Mouse (Mus musculus): ENCODE data around the gene Slc7a4. TPM values are rescaled to one million over a fixed set of nuclear protein-coding genes. Genes with fewer than 3 reads are reported as not detected.
"Not testable (repeated sequence)": the region's sequence is repeated elsewhere in the genome, so short reads cannot be mapped to it uniquely, and the experiment has no call there.

The Slc7a4 gene
- polyA plus RNA-seq, 1 experiment from 2014 or later: 5.4 TPM

DNA sequence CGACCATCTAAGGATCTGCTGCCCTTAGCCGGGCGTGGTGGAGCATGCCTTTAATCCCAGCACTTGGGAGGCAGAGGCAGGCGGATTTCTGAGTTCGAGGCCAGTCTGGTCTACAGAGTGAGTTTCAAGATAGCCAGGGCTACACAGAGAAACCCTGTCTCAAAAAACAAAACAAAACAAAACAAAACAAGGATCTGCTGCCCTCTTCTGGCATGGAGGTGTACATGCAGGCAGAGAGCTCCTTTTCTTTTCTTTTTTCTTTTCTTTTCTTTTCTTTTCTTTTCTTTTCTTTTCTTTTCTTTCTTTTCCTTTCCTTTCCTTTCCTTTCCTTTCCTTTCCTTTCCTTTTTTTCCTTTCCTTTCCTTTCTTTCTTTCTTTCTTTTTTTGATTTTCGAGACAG lies 31.7 kb upstream of the Slc7a4 start:
- H3K4me2 ChIP-seq; H3K4me1 ChIP-seq (ENCODE audit: control insufficient read depth, insufficient read depth, low read length); H3K27ac ChIP-seq (ENCODE audit: low read depth, low read length); ATAC-seq (replicated peaks; ENCODE audit: insufficient number of reproducible peaks, low FRiP score, low TSS enrichment); H3K4me3 ChIP-seq (ENCODE audit: low read depth, low read length); H3K9ac ChIP-seq (ENCODE audit: low read depth, low read length); H3K36me3 ChIP-seq (ENCODE audit: control insufficient read depth, insufficient read depth, low read length); H3K27me3 ChIP-seq (ENCODE audit: control insufficient read depth, insufficient read depth, low read length); H3K9me3 ChIP-seq (replicated peaks; ENCODE audit: control insufficient read depth, low read length): not testable (repeated sequence)
- WGBS (ENCODE audit: insufficient replicate concordance): 85% methylated on average over 6 of the region's 6 CpGs

DNA sequence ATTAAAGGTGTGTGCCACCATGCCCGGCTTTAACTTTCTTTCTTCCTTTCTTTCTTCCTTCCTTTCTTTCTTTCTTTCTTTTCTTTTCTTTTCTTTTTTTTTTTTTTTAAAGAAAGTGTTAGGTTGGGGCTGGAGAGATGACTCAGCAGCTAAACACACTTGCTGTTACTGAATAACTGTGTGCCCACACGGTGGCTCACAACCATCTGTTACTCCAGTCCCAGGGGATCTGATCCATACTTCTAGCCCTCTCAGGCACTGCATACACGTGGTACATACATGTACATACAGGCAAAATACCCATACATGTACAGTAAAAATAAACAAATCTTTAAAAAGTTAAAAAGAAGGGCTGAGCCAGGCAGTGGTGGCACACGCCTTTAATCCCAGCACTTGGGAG lies 28.4 kb upstream of the Slc7a4 start:
- no peak for ATAC-seq (replicated peaks; ENCODE audit: insufficient number of reproducible peaks, low FRiP score, low TSS enrichment)
- no peak overlapping the region for H3K4me3 ChIP-seq (ENCODE audit: low read depth, low read length)
- H3K4me2 ChIP-seq: no peak overlapping the region
- WGBS (ENCODE audit: insufficient replicate concordance): 70% methylated on average over 4 of the region's 4 CpGs
- H3K27me3 ChIP-seq (ENCODE audit: control insufficient read depth, insufficient read depth, low read length): no peaks in the 10 kb centered on the region
- no peak overlapping the region for H3K9ac ChIP-seq (ENCODE audit: low read depth, low read length)
- H3K36me3 ChIP-seq (ENCODE audit: control insufficient read depth, insufficient read depth, low read length): no peaks in the 10 kb centered on the region
- H3K4me1 ChIP-seq (ENCODE audit: control insufficient read depth, insufficient read depth, low read length): no peaks in the 10 kb centered on the region
- H3K27ac ChIP-seq (ENCODE audit: low read depth, low read length): no peak overlapping the region
- no peaks in the 10 kb centered on the region for H3K9me3 ChIP-seq (replicated peaks; ENCODE audit: control insufficient read depth, low read length)

DNA sequence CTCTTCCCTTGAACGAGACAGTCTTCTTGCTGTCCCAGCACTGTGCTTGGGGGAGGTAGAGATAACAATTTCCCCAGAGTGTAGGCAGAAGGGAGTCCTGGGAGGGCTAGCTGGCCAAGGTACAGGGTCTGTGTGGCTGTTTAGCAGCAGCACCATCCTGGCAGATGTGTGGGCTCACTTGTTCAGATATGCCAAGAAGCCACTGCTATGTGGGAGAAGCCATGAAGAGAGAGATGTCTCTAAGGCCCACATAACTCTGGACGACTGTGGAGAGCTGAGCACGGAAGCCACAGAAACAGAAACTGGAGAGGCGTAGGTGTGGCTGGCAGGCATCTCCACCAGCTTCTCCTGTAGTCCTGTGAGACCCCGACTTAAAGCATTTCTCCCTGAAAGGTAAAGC lies 22.7 kb upstream of the Slc7a4 start:
- no peak for ATAC-seq (replicated peaks; ENCODE audit: insufficient number of reproducible peaks, low FRiP score, low TSS enrichment)
- WGBS (ENCODE audit: insufficient replicate concordance): 64% methylated on average over 5 of the region's 5 CpGs

DNA sequence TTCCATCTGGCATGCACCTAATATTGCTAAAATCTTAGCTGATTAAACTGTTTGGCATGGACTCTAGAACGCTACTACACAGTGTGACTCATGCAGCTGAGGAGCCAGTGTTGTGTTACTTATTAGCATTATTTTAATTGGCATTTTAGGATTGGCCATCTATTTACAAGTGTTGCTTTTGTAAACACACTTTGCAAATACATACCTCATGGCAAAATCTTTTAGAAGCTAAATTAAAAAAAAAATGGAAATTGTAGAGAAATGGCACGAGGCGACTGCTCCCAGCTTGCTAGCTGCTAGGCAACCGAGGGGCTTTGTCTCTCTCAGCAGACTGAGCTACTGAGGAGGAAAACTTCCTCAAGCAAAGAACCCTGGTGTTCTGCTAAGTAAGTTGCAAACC lies 21.9 kb upstream of the Slc7a4 start:
- Histone ChIP-seq H3K36me3 (ENCODE audit: control insufficient read depth, insufficient read depth, low read length) (no peaks in the 10 kb centered on the region), H3K9me3 (replicated peaks; ENCODE audit: control insufficient read depth, low read length) (no peaks in the 10 kb centered on the region), H3K4me3 (ENCODE audit: low read depth, low read length) (no peak overlapping the region), H3K4me1 (ENCODE audit: control insufficient read depth, insufficient read depth, low read length) (no peaks in the 10 kb centered on the region), H3K4me2 (no peak overlapping the region), H3K27ac (ENCODE audit: low read depth, low read length) (no peak overlapping the region), H3K9ac (ENCODE audit: low read depth, low read length) (no peak overlapping the region), H3K27me3 (ENCODE audit: control insufficient read depth, insufficient read depth, low read length) (no peaks in the 10 kb centered on the region)
- 65% methylated on average over 4 of the region's 4 CpGs for WGBS (ENCODE audit: insufficient replicate concordance)
- no peak for ATAC-seq (replicated peaks; ENCODE audit: insufficient number of reproducible peaks, low FRiP score, low TSS enrichment)

More for the DNA sequence above, 22.7 kb upstream of the Slc7a4 start:
- H3K9ac ChIP-seq (ENCODE audit: low read depth, low read length): no peak overlapping the region
- H3K4me3 ChIP-seq (ENCODE audit: low read depth, low read length): no peak overlapping the region
- no peaks in the 10 kb centered on the region for H3K9me3 ChIP-seq (replicated peaks; ENCODE audit: control insufficient read depth, low read length)
- no peaks in the 10 kb centered on the region for H3K36me3 ChIP-seq (ENCODE audit: control insufficient read depth, insufficient read depth, low read length)
- no peak overlapping the region for H3K27ac ChIP-seq (ENCODE audit: low read depth, low read length)
- no peak overlapping the region for H3K4me2 ChIP-seq
- H3K27me3 ChIP-seq (ENCODE audit: control insufficient read depth, insufficient read depth, low read length): no peaks in the 10 kb centered on the region
- H3K4me1 ChIP-seq (ENCODE audit: control insufficient read depth, insufficient read depth, low read length): no peaks in the 10 kb centered on the region

DNA sequence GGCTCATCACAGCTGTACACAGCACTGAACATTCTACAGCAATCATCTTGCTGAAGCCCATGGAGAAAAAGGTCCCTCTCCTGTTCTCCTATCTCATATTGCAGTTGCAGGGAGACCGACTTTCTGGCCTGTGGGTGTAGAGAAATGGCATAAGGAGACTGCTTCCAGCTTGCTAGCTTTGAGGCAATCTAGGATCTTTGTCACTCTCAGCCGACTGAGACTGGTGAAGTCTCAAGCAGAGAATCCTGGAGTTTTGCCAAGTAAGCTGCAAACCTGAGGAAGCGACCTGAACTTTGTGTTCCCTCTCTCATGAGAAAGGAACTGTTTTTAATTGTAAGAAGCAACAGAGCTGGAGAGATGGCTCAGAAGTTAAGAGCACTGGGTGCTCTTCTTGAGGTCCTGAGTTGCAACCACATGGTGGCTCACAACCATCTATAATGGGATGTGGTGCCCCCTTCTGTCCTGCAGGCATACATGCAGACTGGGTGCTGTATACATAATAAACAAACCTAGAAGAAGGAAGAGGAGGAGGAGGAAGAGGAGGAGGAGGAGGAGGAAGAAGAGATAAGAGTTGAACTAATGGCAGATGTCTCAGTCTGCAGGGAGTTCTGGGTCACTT lies 18.0 kb upstream of the Slc7a4 start:
- Histone ChIP-seq H3K9ac (ENCODE audit: low read depth, low read length) (no peak overlapping the region), H3K27ac (ENCODE audit: low read depth, low read length) (no peak overlapping the region), H3K9me3 (replicated peaks; ENCODE audit: control insufficient read depth, low read length) (no peaks in the 10 kb centered on the region), H3K4me2 (no peak overlapping the region), H3K4me3 (ENCODE audit: low read depth, low read length) (no peak overlapping the region), H3K4me1 (ENCODE audit: control insufficient read depth, insufficient read depth, low read length) (no peaks in the 10 kb centered on the region), H3K36me3 (ENCODE audit: control insufficient read depth, insufficient read depth, low read length) (no peaks in the 10 kb centered on the region), H3K27me3 (ENCODE audit: control insufficient read depth, insufficient read depth, low read length) (no peaks in the 10 kb centered on the region)
- 56% methylated on average over 3 of the region's 3 CpGs for WGBS (ENCODE audit: insufficient replicate concordance)
- no peak for ATAC-seq (replicated peaks; ENCODE audit: insufficient number of reproducible peaks, low FRiP score, low TSS enrichment)

DNA sequence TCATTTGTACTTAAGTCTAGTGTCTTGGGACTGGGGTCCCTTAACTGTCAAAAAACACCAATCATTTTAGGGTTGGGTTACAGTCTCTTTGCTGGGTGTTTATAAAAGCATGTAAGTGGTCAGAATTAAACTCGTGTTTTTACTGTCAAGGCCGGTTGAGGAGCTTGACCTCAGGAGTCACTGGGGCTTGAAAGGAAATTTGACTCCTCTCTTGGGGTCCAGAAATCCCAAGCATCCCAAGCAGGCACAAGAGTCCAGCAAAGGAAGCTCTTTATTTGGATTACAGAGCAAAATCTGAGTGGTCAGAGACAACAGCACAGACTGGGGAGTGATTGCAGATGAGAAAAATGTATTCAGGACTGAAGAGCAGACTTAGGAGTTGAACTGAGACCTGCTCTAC lies 7.7 kb upstream of the Slc7a4 start:
- no peak overlapping the region for H3K4me2 ChIP-seq
- no peaks in the 10 kb centered on the region for H3K27me3 ChIP-seq (ENCODE audit: control insufficient read depth, insufficient read depth, low read length)
- H3K27ac ChIP-seq (ENCODE audit: low read depth, low read length): no peak overlapping the region

DNA sequence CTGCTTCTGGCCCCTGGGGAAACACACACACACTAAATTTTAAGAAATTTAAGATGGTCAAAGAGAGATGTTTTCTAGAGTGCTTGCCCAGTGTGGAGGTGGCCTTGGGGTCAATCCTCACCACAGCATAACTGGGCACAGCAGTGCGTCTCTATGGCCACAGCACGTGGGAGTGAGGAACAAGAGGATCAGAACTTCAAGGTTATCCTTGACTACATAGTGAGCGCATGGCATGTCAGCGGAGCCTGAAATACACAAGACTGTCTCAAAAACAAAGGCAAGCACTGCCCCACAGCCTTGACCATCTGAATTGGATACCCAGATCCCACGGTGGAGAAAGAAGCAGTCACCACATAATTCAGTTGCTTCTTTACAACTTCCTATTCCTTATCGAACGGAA lies 1.5 kb upstream of the Slc7a4 start:
- ATAC-seq (replicated peaks; ENCODE audit: insufficient number of reproducible peaks, low FRiP score, low TSS enrichment): no peak
- Histone ChIP-seq H3K27ac (ENCODE audit: low read depth, low read length) (no peak overlapping the region), H3K9me3 (replicated peaks; ENCODE audit: control insufficient read depth, low read length) (peaks cover 3% of the 10 kb centered on the region; the same call in 1 of the 2 replicates), H3K4me3 (ENCODE audit: low read depth, low read length) (no peak overlapping the region), H3K9ac (ENCODE audit: low read depth, low read length) (no peak overlapping the region), H3K36me3 (ENCODE audit: control insufficient read depth, insufficient read depth, low read length) (no peaks in the 10 kb centered on the region), H3K27me3 (ENCODE audit: control insufficient read depth, insufficient read depth, low read length) (no peaks in the 10 kb centered on the region), H3K4me2 (no peak overlapping the region), H3K4me1 (ENCODE audit: control insufficient read depth, insufficient read depth, low read length) (no peaks in the 10 kb centered on the region)
- WGBS (ENCODE audit: insufficient replicate concordance): 81% methylated on average over 7 of the region's 7 CpGs

More for the DNA sequence above, 7.7 kb upstream of the Slc7a4 start:
- Histone ChIP-seq H3K4me1 (ENCODE audit: control insufficient read depth, insufficient read depth, low read length) (no peaks in the 10 kb centered on the region), H3K36me3 (ENCODE audit: control insufficient read depth, insufficient read depth, low read length) (no peaks in the 10 kb centered on the region), H3K9me3 (replicated peaks; ENCODE audit: control insufficient read depth, low read length) (peaks cover 3% of the 10 kb centered on the region; the same call in 1 of the 2 replicates), H3K4me3 (ENCODE audit: low read depth, low read length) (no peak overlapping the region), H3K9ac (ENCODE audit: low read depth, low read length) (no peak overlapping the region)
- ATAC-seq (replicated peaks; ENCODE audit: insufficient number of reproducible peaks, low FRiP score, low TSS enrichment): no peak
- WGBS (ENCODE audit: insufficient replicate concordance): 21% methylated on average over 2 of the region's 2 CpGs

DNA sequence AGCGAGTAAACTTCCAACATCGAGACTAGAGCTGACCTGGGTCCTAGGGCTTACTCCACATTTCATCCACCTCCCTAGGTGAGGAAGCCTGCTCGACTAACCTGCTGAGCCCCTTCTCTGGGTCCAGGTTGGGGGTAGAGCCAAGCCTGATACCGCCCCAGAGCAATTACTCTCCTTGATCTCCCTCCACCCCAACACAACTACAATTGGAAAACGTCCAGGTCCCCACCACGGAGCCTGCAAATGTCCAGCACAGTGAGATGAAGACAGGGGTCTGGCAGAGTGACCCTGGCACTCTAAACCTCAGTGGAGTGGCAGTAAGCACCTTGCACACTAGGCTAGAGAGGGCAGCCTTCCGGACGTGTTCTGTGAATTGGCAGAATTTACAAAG lies 6.2 kb downstream of the Slc7a4 start:
- H3K4me3 ChIP-seq (ENCODE audit: low read depth, low read length): peak overlapping the region; percentile 63
- WGBS (ENCODE audit: insufficient replicate concordance): 18% methylated on average over 8 of the region's 8 CpGs
- peaks cover 49% of the 10 kb centered on the region for H3K27me3 ChIP-seq (ENCODE audit: control insufficient read depth, insufficient read depth, low read length)
- H3K9me3 ChIP-seq (replicated peaks; ENCODE audit: control insufficient read depth, low read length): no peaks in the 10 kb centered on the region
- H3K4me2 ChIP-seq: peak overlapping the region; percentile 93
- no peak for ATAC-seq (replicated peaks; ENCODE audit: insufficient number of reproducible peaks, low FRiP score, low TSS enrichment)
- H3K4me1 ChIP-seq (ENCODE audit: control insufficient read depth, insufficient read depth, low read length): no peaks in the 10 kb centered on the region
- no peak overlapping the region for H3K27ac ChIP-seq (ENCODE audit: low read depth, low read length)
- no peaks in the 10 kb centered on the region for H3K36me3 ChIP-seq (ENCODE audit: control insufficient read depth, insufficient read depth, low read length)
- peak overlapping the region; percentile 71 for H3K9ac ChIP-seq (ENCODE audit: low read depth, low read length)

All from heart, embryonic 11.5 days (tissue).